Mouse (Mus musculus) heart, postnatal 0 days (tissue): ENCODE measurements around the gene Ablim2. TPM values are rescaled to one million over a fixed set of nuclear protein-coding genes. Genes with fewer than 3 reads are reported as not detected.

Experiments
- ATAC-seq: fragments of 200-750 bp; cut with Nextera tagmentation; 2 replicates; pipeline ENCODE4 v1.8.0; 2017; ENCODE audit warnings: low read depth, moderate number of reproducible peaks, moderate library complexity; ENCODE audit not compliant: insufficient read depth
- DNase-seq: peaks from one replicate; pipeline ENCODE4 v3.0.0-alpha.2; 2016; ENCODE audit warnings: low spot score
- H3K27ac ChIP-seq: fragments of 300-500 bp; sonication (generic); 2 replicates; pipeline ENCODE4 v1.5.1; 2014; ENCODE audit warnings: low read depth, mild to moderate bottlenecking
- H3K27me3 ChIP-seq: fragments of 300-500 bp; sonication (generic); 2 replicates; pipeline ENCODE4 v1.6.1; 2014; ENCODE audit warnings: low read length, mixed read lengths; ENCODE audit not compliant: control insufficient read depth, insufficient read depth
- H3K36me3 ChIP-seq: fragments of 300-500 bp; sonication (generic); replicated peaks from 2 replicates; pipeline ENCODE4 v1.6.1; 2014; ENCODE audit warnings: low read length, mixed read lengths; ENCODE audit not compliant: control insufficient read depth, insufficient read depth
- H3K4me1 ChIP-seq: fragments of 300-500 bp; sonication (generic); 2 replicates; pipeline ENCODE4 v1.6.1; 2014; ENCODE audit warnings: antibody characterized with exemption; ENCODE audit not compliant: control insufficient read depth, insufficient read depth
- H3K4me2 ChIP-seq: fragments of 300-500 bp; sonication (generic); 2 replicates; pipeline ENCODE4 v1.6.1; 2014; ENCODE audit warnings: low read depth, mild to moderate bottlenecking, low read length, moderate library complexity
- H3K4me3 ChIP-seq: fragments of 300-500 bp; sonication (generic); 2 replicates; pipeline ENCODE4 v1.5.1; 2014; ENCODE audit warnings: low read depth, low read length
- H3K9ac ChIP-seq: fragments of 300-500 bp; sonication (generic); replicated peaks from 2 replicates; pipeline ENCODE4 v1.6.1; 2014; ENCODE audit warnings: low read depth, low read length, mixed read lengths
- H3K9me3 ChIP-seq: fragments of 300-500 bp; sonication (generic); replicated peaks from 2 replicates; pipeline ENCODE4 v1.6.1; 2016; ENCODE audit warnings: low read length; ENCODE audit not compliant: control insufficient read depth
- CTCF ChIP-seq: IDR thresholded peaks from 2 replicates; pipeline ENCODE4 v1.5.1; 2016; ENCODE audit warnings: antibody characterized with exemption, control low read depth, low read depth
- EP300 ChIP-seq: IDR thresholded peaks from 2 replicates; pipeline ENCODE4 v1.6.1; 2016; ENCODE audit warnings: antibody characterized with exemption, low read depth
- WGBS: fragments of 180-500 bp; shearing (Covaris S2); extraction: QIAGEN DNeasy Blood & Tissue Kit; methylation state at CpG from one replicate; pipeline ENCODE4 v1.1.7; 2014; 5-methylcytosine and 5-hydroxymethylcytosine counted together
- polyA plus RNA-seq: library from polyadenylated mRNA; unstranded; fragments of >200 nt; fragmentation: Nextera tagmentation; extraction: Ambion mirVana; gene quantifications from 2 replicates; pipeline ENCODE4 v1.2.1, GENCODE M21; 2015
- total RNA-seq: library from RNA; depleted of rRNA; stranded (reverse); fragments of >200 nt; gene quantifications from 2 replicates; pipeline ENCODE4 v1.2.3, GENCODE M21; 2014; ENCODE audit warnings: low replicate concordance

Gene Ablim2
- total and polyA plus RNA-seq, 2 experiments from 2014 or later: 8.8 to 22.1 TPM

DNA sequence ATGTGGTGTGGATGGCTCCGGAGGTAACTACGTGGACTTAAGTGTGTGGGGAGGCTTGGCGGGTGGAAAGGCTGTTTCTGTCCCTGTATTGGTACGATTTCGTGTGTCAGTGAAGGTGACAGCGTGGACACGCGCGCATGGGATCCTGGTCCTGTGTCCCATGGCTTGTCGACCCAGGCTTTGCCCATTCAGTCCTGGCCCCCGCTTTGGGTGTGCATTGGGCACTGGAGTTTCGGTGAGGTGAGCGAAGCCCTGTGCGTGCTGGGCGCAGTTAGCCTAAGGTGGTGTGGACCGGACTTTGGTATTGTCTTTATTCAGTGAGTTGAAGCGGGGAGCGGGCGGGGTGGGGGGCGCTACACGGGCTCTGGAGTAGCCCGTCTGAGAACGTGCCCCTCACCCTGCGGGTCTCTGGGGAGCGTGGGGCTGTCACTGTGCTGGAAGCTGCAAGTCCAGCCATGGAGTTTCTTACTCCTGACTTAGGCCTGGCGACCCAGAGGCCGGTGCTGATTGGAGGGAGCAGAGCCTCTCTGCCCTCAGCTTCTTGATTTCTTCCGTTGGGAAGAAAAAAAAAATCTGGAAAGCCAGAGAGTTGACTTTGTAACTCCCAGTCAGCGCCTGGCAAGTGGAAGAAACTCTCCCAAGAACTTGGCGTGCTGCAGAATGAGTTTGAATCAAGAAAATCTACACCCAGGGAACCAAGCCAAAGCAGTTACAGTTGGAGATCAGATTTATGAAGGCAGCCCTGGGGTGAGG, 136.8 kb downstream of the Ablim2 start:
- Histone ChIP-seq H3K36me3 (no peaks in the 10 kb centered on the region), H3K27me3 (0 out of 2 replicates have a peak, but pooled peaks cover 5% of the 10 kb centered on the region), H3K27ac (peak overlapping the region; percentile 79), H3K4me3 (peak overlapping the region; percentile 70), H3K9me3 (no peaks in the 10 kb centered on the region), H3K4me2 (peak overlapping the region; percentile 95), H3K4me1 (peaks cover 42% of the 10 kb centered on the region), H3K9ac (peak overlapping the region; percentile 82)
- ATAC-seq (no peak), DNase-seq (no peak)
- TF ChIP-seq CTCF (no peak), EP300 (no peak)
- WGBS: 6% methylated on average over 29 of the region's 30 CpGs

DNA sequence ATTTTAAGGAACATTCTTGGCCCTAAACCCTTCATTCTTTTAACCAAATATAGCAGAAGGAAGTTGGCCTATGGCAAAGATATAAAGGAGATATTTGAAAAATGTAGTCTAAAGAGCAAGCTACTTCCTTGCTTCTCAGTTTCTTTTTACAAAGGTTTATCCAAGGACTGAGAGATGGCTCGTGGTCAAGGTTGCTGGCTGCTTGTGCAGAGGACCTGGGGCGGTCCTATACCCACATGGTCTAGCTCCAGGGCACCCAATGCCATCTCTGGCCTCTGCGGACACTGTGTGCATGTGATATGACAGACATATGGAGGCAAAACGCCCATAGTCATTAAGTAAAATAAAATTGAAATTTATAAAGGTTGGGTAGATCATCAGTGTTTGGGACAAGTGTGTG, 138.2 kb downstream of the Ablim2 start:
- no peak for TF ChIP-seq EP300
- no peak for TF ChIP-seq CTCF
- 0 out of 2 replicates have a peak, but pooled peaks cover 5% of the 10 kb centered on the region for H3K27me3 ChIP-seq
- no peak overlapping the region for H3K27ac ChIP-seq
- H3K9me3 ChIP-seq: no peaks in the 10 kb centered on the region
- peaks cover 56% of the 10 kb centered on the region for H3K4me1 ChIP-seq
- DNase-seq (no peak), ATAC-seq (no peak)
- no peak overlapping the region for H3K4me3 ChIP-seq
- H3K9ac ChIP-seq: no peak overlapping the region
- no peaks in the 10 kb centered on the region for H3K36me3 ChIP-seq
- WGBS: 69% methylated on average over 4 of the region's 4 CpGs
- no peak overlapping the region for H3K4me2 ChIP-seq

DNA sequence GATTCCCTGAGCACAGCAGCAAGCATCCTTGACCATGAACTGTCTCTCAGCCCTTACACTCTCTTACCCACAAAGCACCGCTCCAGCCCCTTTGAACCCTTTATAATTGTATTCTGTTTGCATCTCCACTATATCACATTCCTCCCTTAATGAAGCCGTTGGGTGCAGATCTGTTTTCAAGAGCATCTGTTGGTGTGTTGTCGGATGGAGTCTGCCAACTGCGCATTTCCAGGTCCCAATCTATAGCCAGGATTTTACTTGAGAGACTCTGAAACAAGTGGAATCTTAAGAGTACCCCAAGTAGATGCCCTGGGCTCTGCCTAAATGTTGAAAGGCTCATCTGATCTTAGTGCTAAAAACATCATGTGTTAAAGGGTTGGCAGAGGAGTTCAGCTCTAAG, 138.9 kb downstream of the Ablim2 start:
- H3K27ac ChIP-seq: peak overlapping the region; percentile 22
- WGBS: 63% methylated on average over 4 of the region's 4 CpGs
- H3K36me3 ChIP-seq: no peaks in the 10 kb centered on the region
- DNase-seq (no peak), ATAC-seq (no peak)
- H3K4me1 ChIP-seq: peaks cover 62% of the 10 kb centered on the region
- H3K4me2 ChIP-seq: peak overlapping the region; percentile 16; the same call in 1 of the 2 replicates
- 0 out of 2 replicates have a peak overlapping the region, but pooled peaks have one; percentile 29 for H3K9ac ChIP-seq
- no peaks in the 10 kb centered on the region for H3K9me3 ChIP-seq
- TF ChIP-seq CTCF (no peak), EP300 (no peak)
- 0 out of 2 replicates have a peak, but pooled peaks cover 5% of the 10 kb centered on the region for H3K27me3 ChIP-seq
- H3K4me3 ChIP-seq: no peak overlapping the region

DNA sequence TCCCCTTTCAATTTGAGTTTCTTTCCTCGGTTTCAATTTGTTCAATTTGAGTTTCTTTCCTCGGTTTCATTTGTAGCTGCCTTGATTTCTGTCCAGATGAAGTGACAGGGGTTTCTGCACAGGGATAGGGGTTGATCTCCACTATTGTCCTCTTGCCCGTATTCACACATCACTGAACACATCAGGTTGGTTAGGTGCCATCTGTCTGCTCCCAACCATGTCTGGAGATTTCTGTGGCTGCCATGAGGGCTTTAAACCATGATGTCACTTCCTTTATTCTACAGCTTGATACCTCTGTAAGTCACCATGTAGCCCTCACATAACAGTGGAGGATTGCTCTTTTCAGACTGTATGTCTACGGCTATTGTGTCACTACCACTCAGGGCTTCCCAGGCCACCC, 139.5 kb downstream of the Ablim2 start:
- no peak for ATAC-seq
- H3K4me3 ChIP-seq: no peak overlapping the region
- H3K27me3 ChIP-seq: 0 out of 2 replicates have a peak, but pooled peaks cover 4% of the 10 kb centered on the region
- peak overlapping the region; percentile 22; the same call in 1 of the 2 replicates for H3K27ac ChIP-seq
- H3K4me2 ChIP-seq: 0 out of 2 replicates have a peak overlapping the region, but pooled peaks have one; percentile 16
- TF ChIP-seq EP300 (no peak), CTCF (no peak)
- peaks cover 62% of the 10 kb centered on the region for H3K4me1 ChIP-seq
- DNase-seq: no peak
- peak overlapping the region; percentile 29; the same call in 1 of the 2 replicates for H3K9ac ChIP-seq
- 46% methylated on average over 4 of the region's 4 CpGs for WGBS
- no peaks in the 10 kb centered on the region for H3K9me3 ChIP-seq
- H3K36me3 ChIP-seq: no peaks in the 10 kb centered on the region

DNA sequence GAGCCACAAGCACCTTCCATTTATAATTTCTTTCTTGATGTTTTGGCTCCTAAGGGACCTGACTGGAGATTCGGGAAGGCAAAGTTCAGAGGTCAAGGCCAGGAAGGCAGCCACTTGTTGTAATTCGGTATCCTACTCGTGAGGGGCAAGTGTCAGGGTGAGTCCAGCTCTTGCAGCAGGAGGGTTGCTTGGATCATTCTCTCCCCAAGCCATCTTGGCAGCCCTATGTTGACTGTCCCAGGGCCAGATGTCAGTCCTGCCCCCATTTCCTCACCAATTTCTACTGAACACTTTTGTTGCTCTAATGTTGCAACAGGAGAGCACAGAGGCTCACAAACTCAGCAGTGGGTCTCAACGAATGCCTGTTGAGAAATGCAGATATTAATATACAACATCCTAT, 140.4 kb downstream of the Ablim2 start:
- H3K4me1 ChIP-seq: peaks cover 60% of the 10 kb centered on the region
- no peak overlapping the region for H3K4me3 ChIP-seq
- WGBS: 47% methylated on average over 4 of the region's 4 CpGs
- 0 out of 2 replicates have a peak overlapping the region, but pooled peaks have one; percentile 12 for H3K27ac ChIP-seq
- no peak for TF ChIP-seq EP300
- no peak for TF ChIP-seq CTCF
- no peaks in the 10 kb centered on the region for H3K27me3 ChIP-seq
- H3K9me3 ChIP-seq: no peaks in the 10 kb centered on the region
- no peaks in the 10 kb centered on the region for H3K36me3 ChIP-seq
- ATAC-seq: no peak
- H3K4me2 ChIP-seq: no peak overlapping the region
- no peak for DNase-seq
- H3K9ac ChIP-seq: no peak overlapping the region
